9 mouse cellular contexts compared by ENCODE assay signal in genomic region chr2:71528714-71529510, GRCm38 (mm10). TPM values are rescaled to one million over a fixed set of nuclear protein-coding genes. Genes with fewer than 3 reads are reported as not detected.
A peak's percentile ranks its signal among the peaks of the same experiment; 100 is the strongest.
DNase-seq lines count a peak whose midpoint lies in the region; ATAC-seq and TF ChIP-seq lines count a peak whose summit lies in the region.
"Had no signal": no experiment of that assay in that cellular context is flagged by ENCODE, and none has a peak within 500 bp of the region (broad histone marks: within the 10 kb centered on the region; RNA-seq: fewer than 3 reads in every experiment).

No protein-coding gene starts in this region.

- no peak for TF ChIP-seq EP300 in heart, adult 2 months (IDR thresholded peaks at IDR 0.05; ENCODE audit: insufficient read depth, low read depth, low read length)
- TF ChIP-seq EP300 in liver, embryonic 14.5 days (IDR thresholded peaks at IDR 0.05; ENCODE audit: low read depth) = no peak

- no peaks in the 10 kb centered on the region for H3K79me2 ChIP-seq in heart, adult 2 months (replicated peaks; ENCODE audit: control insufficient read depth, insufficient read depth, low read length)

- peak; percentile 33 for ATAC-seq in forebrain, embryonic 14.5 days
- ATAC-seq in liver, embryonic 14.5 days (ENCODE audit: insufficient read depth) = peak; percentile 45

- DNase-seq in heart, adult 2 months = peak in 1 of 2 experiments; percentile 46
- DNase-seq in heart, postnatal 4 days = no peak
- DNase-seq in ES-CJ7 (ENCODE audit: low read depth, low spot score) = peak; percentile 67
- DNase-seq in forebrain, embryonic 14.5 days (ENCODE audit: low spot score) = peak; percentile 62
- no peak for DNase-seq in liver, embryonic 14.5 days (ENCODE audit: low read depth in 3 of 3, low spot score in 3 of 3)
- peak; percentile 32 for DNase-seq in thymus, postnatal 14 days
- DNase-seq in adrenal gland, postnatal 25 days = no peak
- no peak for DNase-seq in embryo, embryonic 9.5 days (ENCODE audit: extremely low spot score)

- peak overlapping the region; percentile 43 for H3K4me3 ChIP-seq in heart, adult 2 months
- H3K4me3 ChIP-seq in forebrain, embryonic 14.5 days (ENCODE audit: low read depth, low read length) = peak overlapping the region; percentile 52
- peak overlapping the region; percentile 8 to 31; a peak in 2 of 4 replicates for H3K4me3 ChIP-seq in liver, embryonic 14.5 days (ENCODE audit: insufficient read depth in 1 of 2, low read depth in 2 of 2, low read length in 2 of 2)

- TF ChIP-seq CTCF in heart, adult 2 months (IDR thresholded peaks at IDR 0.05) = no peak
- TF ChIP-seq CTCF in liver, embryonic 14.5 days (IDR thresholded peaks at IDR 0.05; ENCODE audit: low read depth) = no peak

- peaks cover 32% of the 10 kb centered on the region for H3K27me3 ChIP-seq in heart, adult 2 months (ENCODE audit: control insufficient read depth, insufficient read depth, low read length)
- H3K27me3 ChIP-seq in forebrain, embryonic 14.5 days (replicated peaks; ENCODE audit: control insufficient read depth, insufficient read depth, low read length) = peaks cover 61% of the 10 kb centered on the region
- H3K27me3 ChIP-seq in liver, embryonic 14.5 days (ENCODE audit: control insufficient read depth, insufficient read depth, low read length) = peaks cover 99% of the 10 kb centered on the region

- H3K4me1 ChIP-seq in heart, adult 2 months (ENCODE audit: control insufficient read depth, insufficient read depth, low read length) = peaks cover 3% of the 10 kb centered on the region; the same call in 1 of the 2 replicates
- peaks cover 10% of the 10 kb centered on the region; the same call in 1 of the 2 replicates for H3K4me1 ChIP-seq in forebrain, embryonic 14.5 days (ENCODE audit: control insufficient read depth, insufficient read depth, low read length)
- no peaks in the 10 kb centered on the region for H3K4me1 ChIP-seq in liver, embryonic 14.5 days (replicated peaks; ENCODE audit: control insufficient read depth in 2 of 2, insufficient read depth in 2 of 2, low read length in 1 of 2)

- no peaks in the 10 kb centered on the region for H3K36me3 ChIP-seq in heart, adult 2 months (ENCODE audit: control insufficient read depth, insufficient read depth, low read length)
- no peaks in the 10 kb centered on the region for H3K36me3 ChIP-seq in forebrain, embryonic 14.5 days (ENCODE audit: control insufficient read depth, insufficient read depth, low read length)
- H3K36me3 ChIP-seq in liver, embryonic 14.5 days (replicated peaks; ENCODE audit: control insufficient read depth, insufficient read depth, low read depth) = no peaks in the 10 kb centered on the region

- H3K9me3 ChIP-seq in forebrain, embryonic 14.5 days (replicated peaks; ENCODE audit: control insufficient read depth, low read length) = no peaks in the 10 kb centered on the region
- no peaks in the 10 kb centered on the region for H3K9me3 ChIP-seq in liver, embryonic 14.5 days (ENCODE audit: control insufficient read depth, low read length)

- peak overlapping the region; percentile 75 for H3K4me2 ChIP-seq in forebrain, embryonic 14.5 days (ENCODE audit: low read length)
- peak overlapping the region; percentile 60 for H3K4me2 ChIP-seq in liver, embryonic 14.5 days (ENCODE audit: low read depth)

- WGBS in heart, adult 2 months = 2% methylated on average over 56 of the region's 57 CpGs
- under 1% methylated on average over 55 of the region's 57 CpGs for WGBS in forebrain, embryonic 14.5 days
- WGBS in liver, embryonic 14.5 days (ENCODE audit: insufficient replicate concordance) = under 1% methylated on average over 49 of the region's 57 CpGs

- intact Hi-C loops in heart, adult 2 months (cut with DNase I) = loop anchor here (2.0 kb wide), 1 partner anchor 16 kb away; no protein-coding TSS in a partner anchor

- TF ChIP-seq POLR2A in heart, adult 2 months (IDR thresholded peaks at IDR 0.05; ENCODE audit: insufficient read depth, low read depth, low read length) = no peak

- no peak overlapping the region for H3K27ac ChIP-seq in heart, adult 2 months
- peak overlapping the region; percentile 97 for H3K27ac ChIP-seq in forebrain, embryonic 14.5 days (ENCODE audit: low read depth, low read length)
- no peak overlapping the region for H3K27ac ChIP-seq in liver, embryonic 14.5 days

- no peak overlapping the region for H3K9ac ChIP-seq in heart, adult 2 months (ENCODE audit: low read depth, low read length)
- H3K9ac ChIP-seq in forebrain, embryonic 14.5 days (ENCODE audit: low read length) = peak overlapping the region; percentile 88
- no peak overlapping the region for H3K9ac ChIP-seq in liver, embryonic 14.5 days (replicated peaks)

RNA-seq across cellular contexts. Expression of gene Dlx1, which starts 1.0 kb away (rescaled TPM):
- under 1 TPM; 0.23 to 0.39 TPM for total RNA-seq in heart, adult 2 months (2021)
- 0.14 and 0.26 TPM in 2 replicates for polyA plus RNA-seq in heart, adult 2 months (2012; rRNA removed)
- under 1 TPM; 0.14 to 0.43 TPM for total RNA-seq in heart, postnatal 4 days (2021)
- polyA plus RNA-seq in forebrain, embryonic 14.5 days (2014; fragmentation: Nextera tagmentation; extraction: Ambion mirVana) = 155 and 176 TPM in 2 replicates
- 0.07 and 0.38 TPM in 2 replicates for polyA plus RNA-seq in liver, embryonic 14.5 days (2012; rRNA removed)
- not detected in 2 replicates for polyA plus RNA-seq in liver, embryonic 14.5 days (2014; fragmentation: Nextera tagmentation; extraction: Ambion mirVana)
- 0.52 TPM in 1 of 2 replicates, not detected in the other for total RNA-seq in adrenal gland, postnatal 25 days (2021)

RNA-seq across cellular contexts. Expression of gene Dlx2, which starts 17.6 kb away (rescaled TPM):
- not detected for total RNA-seq in heart, adult 2 months (2021)
- not detected in 2 replicates for polyA plus RNA-seq in heart, adult 2 months (2012; rRNA removed)
- under 1 TPM in 1 of 2 experiments, not detected in 1; 0.11 TPM for total RNA-seq in heart, postnatal 4 days (2021)
- 44.8 and 51.2 TPM in 2 replicates for polyA plus RNA-seq in forebrain, embryonic 14.5 days (2014; fragmentation: Nextera tagmentation; extraction: Ambion mirVana)
- polyA plus RNA-seq in liver, embryonic 14.5 days (2012; rRNA removed) = 0.01 and 0.05 TPM in 2 replicates
- polyA plus RNA-seq in liver, embryonic 14.5 days (2014; fragmentation: Nextera tagmentation; extraction: Ambion mirVana) = not detected in 2 replicates
- total RNA-seq in adrenal gland, postnatal 25 days (2021) = 0.33 and 0.48 TPM in 2 replicates
- total RNA-seq: heart, postnatal 14 days had no signal

Comparison
In these comparisons a context has a peak if more than half of its experiments do, and no peak if none do; other contexts are left out.
1. DNase-seq: peak in ES-CJ7 (single experiment), forebrain, embryonic 14.5 days (single experiment) and thymus, postnatal 14 days (single experiment); none in heart, postnatal 4 days (single experiment), liver, embryonic 14.5 days (0 of 3), adrenal gland, postnatal 25 days (single experiment) and embryo, embryonic 9.5 days (single experiment).
2. Peak in every context shown above with its lines, with median percentiles within 50 percentile points of each other: H3K4me3 ChIP-seq.